Mouse (Mus musculus) gastrocnemius, postnatal 14 days (tissue): ENCODE results near the gene Pdzrn4. TPM values are rescaled to one million over a fixed set of nuclear protein-coding genes. Genes with fewer than 3 reads are reported as not detected.

Experiments used
- DNase-seq: peaks from one replicate; pipeline ENCODE4 v3.0.0; 2021; ENCODE audit warnings: mixed read lengths
- intact Hi-C: fragments of 180-260 bp; cut with DNase I; formaldehyde crosslinking; loops from one replicate; pipeline ENCODE4 v1.15.1; 2025; ENCODE audit warnings: low total_unique reads
- total RNA-seq, 2 experiments: library from RNA; stranded (reverse); gene quantifications; 2 replicates each; pipeline ENCODE4 v1.2.3; 2021

The Pdzrn4 gene
- total RNA-seq, 2 experiments from 2014 or later, result 0.33 to 1.2 TPM

- intact Hi-C loops, result no loop called here
- DNase-seq, result no peak
Observed at GRCm38 (mm10) chr15:92491376-92491775, 94.7 kb downstream of the Pdzrn4 start.

- intact Hi-C loops, result no loop called here
- DNase-seq, result no peak
Observed at GRCm38 (mm10) chr15:92495465-92496174, 98.9 kb downstream of the Pdzrn4 start.

GRCm38 (mm10) chr15:92500276-92500838 lies 103.7 kb downstream of the Pdzrn4 start:
- intact Hi-C loops, result no loop called here
- no peak for DNase-seq

- no peak for DNase-seq
- intact Hi-C loops, result no loop called here
Observed at GRCm38 (mm10) chr15:92502797-92503196, 106.1 kb downstream of the Pdzrn4 start.

- intact Hi-C loops, result no loop called here
Observed at GRCm38 (mm10) chr15:92509372-92509771, 112.7 kb downstream of the Pdzrn4 start.

GRCm38 (mm10) chr15:92515651-92516050 lies 119.0 kb downstream of the Pdzrn4 start:
- no peak for DNase-seq
- intact Hi-C loops, result no loop called here

More at GRCm38 (mm10) chr15:92509372-92509771, 112.7 kb downstream of the Pdzrn4 start:
- no peak for DNase-seq

GRCm38 (mm10) chr15:92520677-92521225 lies 124.1 kb downstream of the Pdzrn4 start:
- intact Hi-C loops, result no loop called here
- DNase-seq, result no peak

- no peak for DNase-seq
- intact Hi-C loops, result no loop called here
Observed at GRCm38 (mm10) chr15:92521686-92522085, 125.0 kb downstream of the Pdzrn4 start.

GRCm38 (mm10) chr15:92524917-92525316 lies 128.2 kb downstream of the Pdzrn4 start:
- DNase-seq, result no peak
- intact Hi-C loops, result no loop called here

GRCm38 (mm10) chr15:92525416-92525815 lies 128.7 kb downstream of the Pdzrn4 start:
- intact Hi-C loops, result no loop called here
- no peak for DNase-seq

GRCm38 (mm10) chr15:92526731-92527130 lies 130.1 kb downstream of the Pdzrn4 start:
- no peak for DNase-seq
- intact Hi-C loops, result no loop called here

- intact Hi-C loops, result no loop called here
- DNase-seq, result no peak
Observed at GRCm38 (mm10) chr15:92543252-92543651, 146.6 kb downstream of the Pdzrn4 start.

- intact Hi-C loops, result no loop called here
- no peak for DNase-seq
Observed at GRCm38 (mm10) chr15:92547294-92547911, 150.7 kb downstream of the Pdzrn4 start.

- no peak for DNase-seq
- intact Hi-C loops, result no loop called here
Observed at GRCm38 (mm10) chr15:92555012-92555574, 158.4 kb downstream of the Pdzrn4 start.

- intact Hi-C loops, result no loop called here
- no peak for DNase-seq
Observed at GRCm38 (mm10) chr15:92555716-92556115, 159.0 kb downstream of the Pdzrn4 start.

- DNase-seq, result no peak
Observed at GRCm38 (mm10) chr15:92558592-92558991, 161.9 kb downstream of the Pdzrn4 start.

GRCm38 (mm10) chr15:92562149-92562548 lies 165.5 kb downstream of the Pdzrn4 start:
- no peak for DNase-seq
- intact Hi-C loops, result no loop called here

More at GRCm38 (mm10) chr15:92558592-92558991, 161.9 kb downstream of the Pdzrn4 start:
- intact Hi-C loops, result no loop called here

GRCm38 (mm10) chr15:92563576-92563975 lies 166.9 kb downstream of the Pdzrn4 start:
- intact Hi-C loops, result no loop called here
- DNase-seq, result no peak

GRCm38 (mm10) chr15:92570526-92571243 lies 174.0 kb downstream of the Pdzrn4 start:
- intact Hi-C loops, result no loop called here
- DNase-seq, result no peak

GRCm38 (mm10) chr15:92571244-92571539 lies 174.5 kb downstream of the Pdzrn4 start:
- DNase-seq, result no peak
- intact Hi-C loops, result no loop called here
